Mouse (Mus musculus) CD4-positive helper T cell, adult 2 months (primary cell): ENCODE measurements around the gene Arsj.

Experiments used
- DNase-seq: peaks from one replicate; pipeline ENCODE4 v3.0.0-alpha.2; 2012; ENCODE audit warnings: low read depth, missing footprints, low spot score

The Arsj gene

DNA sequence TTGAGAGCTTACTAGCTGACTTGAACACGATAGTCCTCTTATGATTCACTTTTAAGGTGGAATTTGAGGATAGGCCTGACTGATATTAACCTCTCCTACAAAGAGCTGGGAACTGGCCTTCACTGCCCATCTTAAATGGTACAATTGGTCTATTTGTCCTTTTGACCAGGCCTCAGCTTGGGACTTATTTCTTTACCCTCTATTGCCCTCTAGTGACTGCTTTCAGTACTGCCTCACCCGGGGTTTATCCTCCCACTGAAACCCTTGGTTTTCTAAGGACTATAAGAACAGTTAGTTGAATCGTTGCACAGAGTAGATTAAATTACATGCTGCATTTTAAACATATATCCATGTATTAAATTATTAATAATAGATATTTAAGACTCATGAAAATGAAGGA is 39.4 kb downstream of the Arsj start:
- peak; percentile 27 for DNase-seq

DNA sequence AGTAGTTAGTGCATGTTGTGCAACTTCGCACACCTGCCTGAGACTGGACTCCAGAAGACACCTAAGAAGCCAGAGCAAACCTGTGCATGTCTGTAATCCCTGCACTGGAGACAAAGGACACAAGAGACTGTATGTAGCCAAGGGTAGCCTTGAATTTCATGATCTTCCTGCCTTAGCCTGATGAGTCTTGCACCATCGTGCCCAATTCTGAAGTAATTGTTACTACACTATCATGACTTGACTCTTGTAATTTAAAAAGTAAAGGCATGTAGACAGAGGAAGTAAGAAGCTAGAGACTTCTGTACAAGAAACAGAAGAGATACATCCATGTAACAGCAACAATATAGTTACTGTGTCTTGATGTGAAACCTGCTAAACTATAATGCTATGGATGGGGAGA is 40.7 kb downstream of the Arsj start:
- no peak for DNase-seq

DNA sequence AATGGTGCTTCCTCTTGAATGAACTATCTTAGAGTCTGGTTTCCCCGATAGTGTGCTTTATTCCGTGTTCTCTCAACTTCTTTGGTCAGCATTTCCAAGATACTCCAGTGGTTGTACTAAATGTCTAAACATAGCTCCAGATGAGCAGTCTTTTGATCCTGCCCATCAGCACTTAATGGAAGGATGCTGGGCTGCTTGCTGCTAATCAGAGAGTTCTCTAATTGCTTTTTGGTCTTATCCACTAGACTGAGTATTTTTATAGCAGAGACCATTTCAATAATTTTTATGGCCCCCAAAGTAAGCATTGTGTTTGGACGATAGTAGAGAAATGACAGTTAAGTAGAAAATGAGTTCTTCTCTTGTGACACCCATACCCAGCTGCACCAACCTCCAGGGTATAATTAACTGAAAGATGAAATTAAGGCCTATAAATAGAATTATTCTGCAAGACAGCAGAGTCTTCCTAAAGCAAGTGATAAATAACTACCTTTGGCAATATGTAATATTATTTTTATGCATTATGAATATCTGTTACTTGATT is 67.1 kb downstream of the Arsj start:
- no peak for DNase-seq

GRCm38 (mm10) chr3:126439331-126439730 is 75.8 kb downstream of the Arsj start:
- DNase-seq: no peak

- DNase-seq: no peak
Observed at GRCm38 (mm10) chr3:126449058-126449457, 85.6 kb downstream of the Arsj start.

- no peak for DNase-seq
Observed at GRCm38 (mm10) chr3:126449515-126449914, 86.0 kb downstream of the Arsj start.

DNA sequence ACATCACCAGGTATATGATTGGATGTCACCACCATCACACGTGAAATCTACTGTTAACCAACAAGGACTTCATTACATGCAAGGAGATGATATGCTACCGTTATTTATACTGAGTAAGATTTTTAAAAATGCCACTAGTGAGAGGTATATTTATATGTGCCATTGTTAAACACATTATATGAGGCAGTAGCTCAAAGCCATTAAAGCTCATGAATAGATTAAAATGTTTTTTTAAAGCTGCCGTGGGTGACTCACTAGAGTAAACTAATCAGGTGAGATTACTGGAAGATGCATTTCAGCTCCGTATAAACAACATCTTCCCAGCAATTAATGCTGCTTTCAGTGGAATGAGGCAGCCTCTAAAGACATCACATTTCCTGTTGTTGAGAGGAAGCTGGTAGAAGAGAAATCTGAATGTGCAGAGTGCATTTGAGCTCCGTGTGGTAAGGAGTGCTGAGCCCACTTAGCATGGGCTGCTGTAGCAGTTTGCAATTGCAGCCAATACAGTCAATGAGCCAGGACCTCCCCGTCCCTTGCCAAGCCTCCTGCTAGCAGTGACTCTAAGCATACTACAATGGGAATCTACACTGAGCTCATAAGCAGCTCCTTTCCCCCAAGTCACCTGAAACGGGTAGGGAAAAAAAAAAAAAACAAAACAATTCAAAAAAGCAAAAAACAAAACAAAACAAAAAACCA is 92.5 kb downstream of the Arsj start:
- no peak for DNase-seq

GRCm38 (mm10) chr3:126463119-126463815 is 99.8 kb downstream of the Arsj start:
- DNase-seq: no peak

- no peak for DNase-seq
Observed at GRCm38 (mm10) chr3:126464262-126464661, 100.8 kb downstream of the Arsj start.
